Mouse (Mus musculus) spleen, adult 2 months (tissue): ENCODE measurements around the gene Adamtsl3.

Experiments
- CTCF ChIP-seq: fragments of 200-500 bp; IDR thresholded peaks from 2 replicates; pipeline ENCODE4 v1.5.1; 2011; ENCODE audit warnings: mild to moderate bottlenecking, inconsistent platforms; ENCODE audit not compliant: insufficient read depth, insufficient read length, insufficient replicate concordance; ENCODE audit errors: extremely low read depth
- POLR2A ChIP-seq: fragments of 200-500 bp; IDR thresholded peaks from 2 replicates; pipeline ENCODE4 v1.6.1; 2011; ENCODE audit warnings: low read depth, low read length, inconsistent platforms

DNA sequence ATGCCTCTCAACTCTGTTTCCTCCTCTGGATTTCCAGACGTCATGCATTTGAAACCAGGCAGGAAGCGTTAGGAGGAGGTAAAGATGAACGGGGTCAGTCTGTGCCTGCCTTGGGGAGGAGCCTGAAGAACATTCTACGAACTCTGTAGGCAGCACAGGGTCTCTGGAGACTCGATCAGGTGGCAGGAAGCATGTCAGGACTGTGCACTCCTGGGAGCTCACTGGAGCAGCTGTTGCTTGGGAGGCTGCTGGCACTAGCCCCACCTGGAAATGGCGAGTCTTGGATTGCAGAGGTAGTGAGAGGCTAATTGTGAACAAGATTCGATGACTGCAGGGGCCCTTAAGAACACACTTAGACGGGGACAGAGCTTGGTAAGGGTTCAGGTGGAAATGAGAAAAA is 6.0 kb downstream of the Adamtsl3 start:
- no peak for TF ChIP-seq CTCF
- TF ChIP-seq POLR2A = no peak
